Mouse (Mus musculus) heart, adult 8-10 months (tissue): ENCODE results near the gene Cd82. TPM values are rescaled to one million over a fixed set of nuclear protein-coding genes. Genes with fewer than 3 reads are reported as not detected.
A peak's percentile ranks its signal among the peaks of the same experiment; 100 is the strongest.

Experiments
- DNase-seq: peaks from one replicate; pipeline ENCODE4 v3.0.0; 2022; ENCODE audit warnings: low spot score
- total RNA-seq, 4 experiments: library from RNA; stranded (reverse); gene quantifications; 2 replicates each; pipeline ENCODE4 v1.2.4; 2022

Gene Cd82
- total RNA-seq, 4 experiments from 2014 or later: 15.6 to 24.4 (median 17.1) TPM

DNA sequence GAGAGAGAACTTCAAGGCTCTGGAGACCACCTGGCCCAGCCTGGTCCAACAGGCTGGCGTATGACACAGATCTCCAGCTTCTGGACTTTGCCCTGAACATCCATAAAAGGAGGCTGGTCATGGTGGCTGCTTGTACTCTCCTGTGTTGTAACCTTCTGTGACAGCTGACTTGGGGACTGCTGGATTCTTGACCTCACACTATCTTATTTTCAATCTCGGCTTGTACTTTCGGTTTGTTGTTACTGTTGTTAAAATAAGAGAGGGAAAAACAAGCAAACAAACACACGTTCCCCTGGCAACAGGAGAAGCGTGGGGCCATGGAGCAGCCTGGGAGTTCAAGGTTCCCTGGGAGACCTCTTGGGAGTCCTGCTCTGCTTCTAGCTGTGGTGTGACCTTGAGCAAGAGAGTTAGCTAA lies 17.7 kb downstream of the Cd82 start:
- no peak for DNase-seq

DNA sequence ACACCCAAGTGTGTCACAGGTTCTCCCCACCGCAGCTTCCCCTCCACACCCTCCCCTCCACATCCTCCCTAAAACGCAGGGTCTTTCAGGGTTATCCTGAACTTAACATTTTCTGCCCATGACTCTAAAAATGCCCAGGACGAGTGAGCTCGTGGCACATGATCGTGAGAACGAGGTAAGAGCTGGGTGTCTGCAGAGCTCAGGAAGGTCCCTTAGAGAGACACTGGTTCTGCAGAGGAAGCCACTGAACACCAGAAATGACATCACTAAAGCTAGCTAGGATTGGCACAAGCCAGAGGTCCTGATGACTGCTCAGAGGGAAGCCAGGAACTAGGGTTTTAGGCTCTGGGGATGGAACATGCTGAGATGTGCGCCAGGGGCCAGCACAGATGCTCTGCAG lies 18.7 kb downstream of the Cd82 start:
- DNase-seq: no peak

DNA sequence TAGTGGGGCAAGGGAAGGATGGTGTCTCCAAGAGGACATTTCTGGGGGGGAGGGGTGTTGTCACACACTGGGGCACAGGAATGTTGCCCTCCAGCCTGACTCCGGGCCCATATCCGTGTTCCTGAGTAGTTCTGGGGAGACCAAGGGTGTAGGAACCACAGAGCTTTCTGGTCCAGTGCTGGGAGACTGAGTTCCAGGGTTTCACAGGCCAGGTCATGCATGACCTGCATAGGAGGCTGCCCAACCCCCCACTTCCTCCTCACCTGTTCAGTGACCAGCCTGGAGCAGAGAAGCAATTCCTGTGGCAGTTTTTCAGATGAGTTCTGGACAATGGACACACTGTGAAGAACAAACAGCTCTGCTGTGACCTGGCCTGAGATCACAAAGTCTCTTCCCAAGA lies 19.8 kb downstream of the Cd82 start:
- DNase-seq: no peak

DNA sequence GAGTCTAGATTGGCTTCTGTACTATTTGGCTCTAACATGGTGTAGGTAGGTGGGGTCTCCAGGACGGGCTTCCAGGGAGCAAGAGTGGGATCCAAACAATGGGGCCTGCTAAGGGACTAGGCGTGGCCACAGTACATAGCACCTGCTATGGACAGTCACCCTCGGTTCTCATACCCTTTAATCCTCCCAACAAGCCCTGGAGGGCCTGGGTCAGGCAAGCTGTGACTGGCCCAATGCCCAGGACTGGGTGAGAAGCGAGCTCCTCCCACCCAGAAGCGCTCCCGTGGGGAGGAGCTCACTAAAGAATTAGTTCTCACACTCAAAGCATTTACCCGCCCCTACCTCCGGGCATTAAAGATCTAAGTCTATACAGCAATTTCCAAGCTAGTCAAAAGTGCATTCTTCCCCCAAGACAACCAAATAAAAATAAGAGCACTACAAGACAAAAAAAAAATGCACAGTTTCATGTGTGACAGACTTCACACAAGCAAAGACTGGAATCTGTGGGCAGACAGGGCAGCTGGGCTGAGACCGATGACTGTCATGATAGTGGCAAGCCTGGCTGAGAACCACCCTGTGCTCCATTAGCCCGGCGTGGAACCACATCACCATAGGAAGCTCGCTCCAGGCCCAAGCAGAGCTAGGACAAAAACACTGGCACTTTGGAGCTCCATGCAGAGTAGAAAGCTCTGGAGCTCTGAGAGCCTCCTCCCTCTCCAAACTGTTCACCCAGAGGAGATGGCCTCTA lies 23.0 kb downstream of the Cd82 start:
- no peak for DNase-seq

DNA sequence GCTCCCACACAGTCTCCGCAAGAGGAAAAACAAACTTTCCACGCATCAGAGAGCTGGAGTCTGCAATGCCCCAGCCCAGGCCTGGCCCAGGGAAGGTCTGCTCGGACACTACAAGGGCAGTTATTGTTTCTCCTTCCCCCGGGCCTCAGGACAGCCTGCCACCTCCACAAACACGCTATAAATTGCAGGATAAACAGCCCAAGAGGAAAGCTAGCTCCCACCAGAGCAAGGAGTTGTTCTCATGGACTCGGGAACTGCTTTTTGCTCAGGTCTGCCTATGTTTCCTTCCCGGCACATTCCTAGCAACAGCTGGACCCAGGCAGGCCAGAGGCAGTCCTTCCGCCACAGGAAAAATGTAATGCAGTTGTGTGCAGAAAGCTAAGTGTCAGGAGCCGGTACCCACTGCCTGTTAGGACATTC lies 23.6 kb downstream of the Cd82 start:
- DNase-seq: no peak

DNA sequence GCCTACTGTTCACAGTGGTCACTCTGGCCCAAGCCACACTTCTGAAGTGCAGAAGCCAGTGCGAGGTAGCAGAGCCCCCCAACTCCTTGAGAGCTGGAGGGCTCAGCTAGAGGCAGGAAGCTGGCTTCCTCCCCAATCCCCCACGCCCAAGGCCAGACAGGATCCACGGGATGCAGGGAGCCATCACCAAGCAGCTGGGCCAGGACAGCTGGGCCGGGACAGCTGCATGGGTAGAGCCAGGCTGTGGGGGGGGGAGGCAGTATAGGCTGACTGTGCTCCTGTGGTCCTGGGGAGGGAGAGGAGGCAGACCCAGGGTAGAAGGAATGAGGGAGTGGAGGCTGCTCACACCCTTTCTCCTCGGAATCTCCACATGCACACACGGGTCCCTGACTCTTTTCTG lies 24.6 kb downstream of the Cd82 start:
- no peak for DNase-seq

DNA sequence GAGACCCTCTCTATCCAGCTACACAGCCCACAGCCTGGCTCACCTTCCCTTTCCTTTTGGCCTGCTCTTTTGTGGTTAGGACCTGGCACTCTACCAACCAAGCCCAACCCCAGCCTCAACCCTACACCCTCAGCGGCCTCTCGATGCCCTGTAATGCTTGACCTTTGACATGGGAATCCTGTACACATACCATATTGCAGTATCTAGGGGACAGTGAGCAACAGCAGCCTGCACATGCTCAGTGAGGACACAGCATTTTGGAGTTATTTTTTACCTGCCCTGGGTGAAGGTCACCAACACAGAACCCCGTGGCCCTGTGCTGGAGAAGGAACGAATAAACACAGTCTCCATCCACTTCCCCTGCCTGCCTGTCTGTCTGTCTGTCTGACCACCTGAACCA lies 27.4 kb downstream of the Cd82 start:
- no peak for DNase-seq

DNA sequence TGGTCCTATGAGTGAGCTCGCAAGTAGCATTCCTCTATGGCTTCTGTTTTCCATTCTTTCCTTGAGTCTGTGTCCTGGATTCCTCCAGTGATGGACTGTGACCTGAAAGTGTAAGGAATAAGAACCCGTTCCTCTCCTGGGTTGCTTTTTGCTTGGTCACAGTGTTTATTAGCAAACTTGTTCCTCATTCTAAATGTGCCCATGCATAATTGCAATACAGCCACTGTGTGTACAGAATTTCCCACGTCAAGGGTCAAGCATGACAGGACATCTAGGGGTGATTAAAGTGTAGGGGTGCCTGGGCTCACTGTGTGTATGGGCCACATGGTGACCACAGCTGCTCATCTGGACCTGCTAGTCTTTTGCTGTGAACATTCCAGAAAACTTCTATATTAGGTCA lies 28.0 kb downstream of the Cd82 start:
- DNase-seq: no peak

DNA sequence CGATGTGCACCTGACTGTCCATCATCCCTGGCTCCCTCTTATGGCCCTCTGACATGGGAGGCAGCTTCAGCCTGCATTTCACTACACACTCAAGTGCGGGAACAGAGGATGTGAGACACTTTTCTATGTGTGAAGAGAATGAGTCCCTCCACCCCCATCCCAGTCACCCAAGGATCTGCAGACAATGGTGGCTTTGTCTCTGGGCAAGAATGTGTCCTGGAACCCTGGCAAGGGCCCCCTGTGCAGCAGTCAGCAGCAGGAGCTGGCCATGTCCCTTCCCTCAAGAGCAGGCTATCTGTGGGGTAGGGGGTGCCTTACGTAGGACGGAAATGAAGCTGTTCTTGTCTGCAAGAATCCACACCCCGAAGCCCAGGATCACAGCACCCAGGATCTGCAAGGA lies 29.4 kb downstream of the Cd82 start:
- no peak for DNase-seq

DNA sequence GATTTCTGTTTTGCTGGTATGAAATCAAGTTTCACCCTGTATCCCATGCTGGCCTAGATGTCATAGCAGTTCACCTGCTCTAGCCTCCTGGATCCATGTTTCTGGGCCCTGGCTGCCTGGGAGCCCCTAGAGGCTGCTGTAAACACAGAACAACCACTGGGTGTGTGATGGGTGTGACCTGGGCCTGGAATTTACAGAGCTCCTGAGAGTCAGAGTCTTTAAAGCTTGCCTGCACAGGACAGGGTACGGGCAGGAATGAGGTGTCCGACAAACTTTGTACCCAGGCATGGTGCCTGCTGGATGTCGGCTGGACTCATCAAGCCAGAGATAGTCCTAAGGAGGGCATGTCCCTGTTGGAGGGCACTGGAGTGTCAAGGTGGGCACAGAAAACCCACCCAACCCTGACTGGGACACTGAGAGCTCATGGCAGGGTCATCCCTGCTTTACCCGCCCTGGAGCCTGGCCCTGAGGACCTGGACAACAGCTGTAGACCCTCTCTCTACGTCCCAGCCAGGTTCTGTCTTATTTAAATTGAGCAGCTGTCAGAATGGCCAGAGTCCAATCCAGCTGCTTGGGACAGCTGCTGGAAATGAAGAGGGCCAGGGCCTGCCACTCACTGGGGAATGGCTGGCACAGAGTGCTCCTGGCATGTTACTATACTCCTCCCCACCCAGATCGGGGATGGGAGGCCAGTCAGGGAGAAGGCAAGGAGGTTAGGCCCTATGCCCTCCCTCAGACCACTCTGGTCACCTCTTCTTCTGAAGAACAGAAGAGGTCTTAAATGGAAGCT lies 30.1 kb downstream of the Cd82 start:
- no peak for DNase-seq

DNA sequence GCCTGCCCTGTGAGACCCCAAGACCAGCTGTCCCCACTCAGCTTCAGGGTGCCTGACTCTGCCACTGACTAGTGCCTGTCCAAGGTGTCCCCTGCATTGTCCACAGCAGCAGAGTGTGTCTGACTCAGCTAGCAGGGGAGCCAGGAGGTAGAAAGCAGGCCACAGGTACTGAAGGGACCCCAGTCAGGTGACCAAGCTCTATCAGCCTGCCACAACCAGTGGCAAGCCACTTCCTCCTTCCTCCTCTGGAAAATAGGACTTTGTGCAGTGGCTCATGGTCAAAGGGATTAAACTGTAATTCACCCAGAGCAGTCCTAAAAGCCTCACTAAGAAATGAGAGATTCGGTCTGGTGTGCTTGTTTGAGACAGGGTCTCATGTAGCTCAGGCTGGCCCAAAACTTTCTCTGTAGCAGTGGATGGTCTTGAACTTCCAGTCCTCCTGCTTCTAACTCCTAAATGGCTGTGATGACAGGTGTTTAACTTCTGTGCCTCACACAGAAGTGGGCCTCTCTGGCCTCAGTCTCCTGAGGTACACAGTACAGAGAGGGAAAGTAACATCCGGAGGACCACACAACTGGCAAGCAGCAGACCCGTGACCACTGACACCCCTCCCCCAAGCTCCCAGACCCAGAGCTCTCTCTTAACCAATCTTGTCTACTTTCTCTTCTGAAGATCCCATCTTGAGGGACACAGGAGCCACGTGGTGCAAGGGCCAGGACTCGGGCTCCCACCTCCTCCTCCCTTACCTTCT lies 31.2 kb downstream of the Cd82 start:
- DNase-seq: no peak

DNA sequence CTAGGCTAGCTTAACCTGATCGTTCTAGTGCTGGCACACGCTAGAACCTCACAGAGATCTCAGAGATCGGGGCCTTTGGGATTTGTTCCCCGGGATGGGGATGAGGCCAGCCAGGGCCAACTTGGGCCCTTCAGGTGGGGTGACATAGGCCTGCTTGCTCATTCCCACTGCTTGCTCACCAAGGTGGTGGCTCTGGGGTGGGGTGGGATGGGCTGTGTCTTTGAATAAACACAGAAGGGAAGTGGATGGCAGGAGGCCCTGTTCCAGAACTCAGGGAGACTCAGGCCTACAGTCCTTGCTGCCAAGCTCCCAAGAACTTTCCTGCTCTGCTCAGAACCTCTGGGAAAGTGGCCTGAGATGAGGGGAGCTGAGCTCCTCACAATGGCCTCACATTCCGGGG lies 31.9 kb downstream of the Cd82 start:
- DNase-seq: no peak

DNA sequence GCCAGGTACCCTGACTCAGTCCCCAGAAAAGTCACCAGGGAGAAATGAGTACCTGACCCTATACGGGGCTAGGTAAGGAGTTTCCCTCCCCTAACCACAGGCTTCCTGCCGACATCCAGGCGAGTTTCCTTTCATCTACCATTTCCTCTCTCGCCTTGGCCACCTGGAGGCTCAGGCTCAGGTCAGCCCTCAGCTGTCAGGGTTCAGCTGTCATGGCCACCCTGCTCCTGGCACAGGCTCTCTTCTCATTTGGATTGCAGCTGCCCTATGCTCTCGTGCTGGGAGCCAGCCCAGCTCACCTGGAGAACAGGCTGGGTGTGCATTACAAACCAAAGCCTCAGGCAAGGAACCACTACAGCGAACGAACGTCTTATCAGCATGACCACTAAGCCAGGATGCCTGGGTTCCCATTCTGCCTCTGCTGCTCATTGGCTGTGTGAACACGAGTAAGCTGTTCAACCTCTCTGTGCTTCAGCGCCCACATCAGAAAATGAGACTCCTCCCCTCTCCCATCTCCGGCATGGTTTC lies 34.9 kb downstream of the Cd82 start:
- DNase-seq: no peak

DNA sequence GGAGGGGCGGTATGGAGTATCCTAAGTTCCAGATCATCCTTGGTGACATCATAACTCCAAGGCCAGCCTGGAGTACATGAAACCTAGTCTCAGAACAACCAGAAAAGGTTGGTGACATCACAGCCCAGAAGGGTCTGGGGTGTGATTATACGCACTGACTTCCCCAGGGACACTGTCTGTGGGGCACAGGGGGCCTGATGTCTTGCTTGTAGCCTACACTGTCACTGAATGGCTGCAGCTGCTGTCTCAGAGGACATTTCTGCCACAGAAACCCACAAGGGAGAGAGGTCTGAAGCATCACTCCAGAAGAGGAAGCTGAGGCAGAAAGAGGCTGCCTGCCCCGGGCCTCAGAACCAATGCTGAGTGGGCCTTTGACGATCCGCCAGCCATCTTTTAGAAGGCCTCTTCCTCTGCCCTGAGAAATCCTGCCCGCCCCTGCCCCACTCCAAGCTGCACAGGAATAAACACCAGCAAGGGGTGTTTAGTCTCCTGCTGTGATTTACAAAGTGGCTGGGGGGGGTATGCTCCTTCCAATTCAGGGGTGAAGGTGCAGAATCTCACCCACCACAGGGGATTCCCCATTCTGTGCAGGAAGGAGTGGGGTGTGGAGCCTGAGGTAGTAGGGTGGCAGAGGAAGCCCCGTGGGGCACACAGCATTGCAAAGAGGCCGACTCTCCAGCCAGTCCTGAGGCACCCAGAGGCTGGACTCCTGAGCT lies 35.8 kb downstream of the Cd82 start:
- DNase-seq: no peak

DNA sequence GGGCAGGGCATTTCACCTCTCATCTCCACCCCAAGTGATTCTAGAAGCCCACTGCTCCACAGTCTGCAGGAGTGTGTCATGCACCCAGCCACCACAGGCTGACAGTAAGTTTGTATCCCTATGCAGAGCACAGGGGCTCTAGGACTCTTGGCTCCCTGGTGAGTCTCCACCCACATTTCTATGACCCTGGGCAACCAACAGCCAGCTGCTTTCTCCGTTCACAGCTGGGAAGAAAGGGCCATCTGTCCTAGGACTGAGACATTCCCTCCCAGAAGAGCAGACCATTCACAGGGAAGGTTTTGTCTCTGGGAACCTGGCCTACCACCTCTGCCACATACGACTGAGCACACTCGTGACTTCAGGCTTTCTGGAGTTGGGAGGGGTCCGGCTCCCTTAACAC lies 37.1 kb downstream of the Cd82 start:
- no peak for DNase-seq

DNA sequence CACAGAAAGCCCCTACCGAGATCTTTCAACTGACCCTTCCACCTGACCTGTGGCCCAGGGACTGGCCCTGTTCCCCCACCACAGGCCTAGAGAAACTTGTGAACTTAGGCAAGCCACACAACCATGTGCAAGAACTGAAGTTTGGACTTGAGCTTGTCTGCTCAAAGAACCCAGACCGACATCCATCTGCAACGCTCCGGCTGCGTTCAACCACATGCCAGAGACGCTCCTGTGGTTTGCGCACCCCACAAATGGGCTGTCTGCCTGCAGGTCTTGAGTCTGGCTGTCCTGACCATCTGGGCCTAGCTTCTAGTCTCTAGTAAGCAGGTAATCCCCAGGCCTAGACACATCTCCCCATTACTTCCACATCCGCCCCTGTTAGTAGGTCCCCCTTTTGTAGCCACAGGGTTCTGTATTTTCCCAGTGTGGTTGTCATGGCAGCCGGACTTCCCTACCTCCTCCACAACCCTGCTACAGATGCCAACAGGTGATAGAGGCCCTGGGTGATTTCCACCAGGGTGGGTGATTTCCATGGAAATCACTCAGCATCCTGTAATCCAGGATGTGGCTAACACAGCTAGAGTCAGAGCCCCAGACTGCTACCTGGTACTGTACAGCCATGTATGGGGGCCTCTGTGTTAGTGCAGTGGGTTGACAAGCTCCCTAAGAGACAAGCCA lies 38.5 kb downstream of the Cd82 start:
- DNase-seq: no peak

DNA sequence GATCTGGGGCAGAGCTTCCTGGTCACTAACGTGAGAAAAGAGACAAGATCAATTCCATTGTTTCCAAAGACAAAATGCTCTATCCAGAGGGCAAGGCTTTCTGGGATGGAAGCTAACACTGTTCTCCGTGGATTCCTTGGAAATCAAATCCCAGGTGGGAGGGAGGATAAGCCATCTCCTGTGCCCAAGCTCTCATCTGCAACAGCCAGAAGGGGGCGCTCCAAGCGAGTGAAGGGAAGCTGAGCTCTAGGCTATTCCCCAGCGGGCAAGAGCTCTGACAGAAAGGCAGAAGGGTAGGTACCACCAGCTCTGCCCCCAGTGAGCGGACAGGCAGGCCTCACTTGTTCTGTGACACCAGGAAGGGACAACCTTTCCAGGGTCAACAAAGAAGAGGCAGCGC lies 41.6 kb downstream of the Cd82 start:
- peak; percentile 80 for DNase-seq

DNA sequence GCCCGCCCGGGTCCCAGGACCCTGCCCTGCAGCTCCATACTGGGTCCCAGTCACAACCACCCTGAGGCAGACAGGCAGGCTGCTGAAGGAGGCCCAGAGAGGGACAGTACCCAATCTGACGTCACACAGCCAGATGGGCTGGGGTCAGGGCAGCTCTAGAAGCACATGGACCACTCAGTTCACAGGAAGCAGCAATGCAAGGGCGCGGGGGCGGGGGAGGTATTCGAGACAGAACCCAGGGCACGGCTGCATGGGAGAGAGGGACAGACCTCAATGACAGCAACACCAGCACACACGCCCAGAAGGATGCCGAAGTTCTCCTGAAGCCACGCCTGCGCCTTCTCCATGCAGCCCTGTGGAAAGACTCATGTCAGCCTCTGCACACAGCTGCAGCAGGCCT lies 43.0 kb downstream of the Cd82 start:
- no peak for DNase-seq

DNA sequence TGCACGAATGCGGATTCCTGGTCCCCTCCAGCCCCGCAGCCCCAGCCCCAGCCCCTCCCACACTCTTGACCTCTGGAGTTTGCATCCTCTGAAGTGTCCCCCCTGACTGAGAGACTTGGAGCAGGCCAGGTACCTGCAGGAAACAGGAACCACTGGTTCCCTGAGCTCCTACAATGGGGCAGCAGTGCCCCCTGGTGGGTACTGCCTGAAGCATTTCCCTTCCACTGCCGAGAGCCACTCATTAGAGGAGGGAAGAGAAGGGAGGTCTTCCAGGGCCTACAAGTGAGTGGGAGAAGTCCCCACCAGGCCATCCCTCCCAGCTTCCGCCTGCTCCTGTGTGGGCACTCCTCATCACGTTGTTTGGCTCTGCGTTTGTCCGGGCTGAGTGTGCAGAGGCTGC lies 44.5 kb downstream of the Cd82 start:
- DNase-seq: peak; percentile 71

DNA sequence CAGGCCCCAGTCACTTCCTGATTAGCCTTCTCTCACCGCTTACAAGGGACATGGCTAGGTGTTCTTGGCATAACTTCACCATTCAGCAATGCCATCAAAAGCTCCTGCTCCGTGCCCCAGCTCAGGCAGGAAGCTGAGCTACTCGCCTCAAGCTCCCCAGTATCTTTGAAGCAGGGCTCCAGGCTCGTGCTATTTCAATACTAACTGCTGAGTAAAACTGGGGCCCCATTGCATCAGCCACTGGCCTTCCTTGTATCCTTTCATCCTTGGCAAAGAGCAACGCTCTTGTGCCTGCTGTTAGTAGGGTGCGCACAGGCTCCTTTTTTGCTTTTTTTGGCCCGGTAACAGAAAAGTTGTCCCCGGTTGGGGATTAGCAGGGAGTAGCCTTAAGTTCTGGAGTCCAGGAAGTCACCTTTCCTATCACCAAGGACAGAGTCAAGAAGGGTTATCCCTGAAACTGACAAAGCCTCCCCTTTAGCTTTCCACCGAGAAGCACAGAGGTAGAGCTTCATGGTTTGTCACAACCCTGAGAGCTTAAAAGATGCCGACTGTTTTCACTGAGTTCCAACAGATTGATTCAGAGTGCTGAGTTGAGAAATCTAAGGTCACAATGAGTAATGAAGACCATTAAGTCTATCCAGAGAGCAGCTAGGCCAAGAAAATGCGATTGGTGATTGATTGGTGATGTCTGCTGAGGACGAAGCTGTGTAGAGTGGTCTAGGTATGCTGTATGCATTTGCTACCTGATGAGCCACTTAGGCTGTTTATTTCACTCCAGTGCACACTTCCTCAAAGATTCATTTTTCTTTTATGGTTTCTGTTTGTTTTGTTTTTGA lies 45.8 kb downstream of the Cd82 start:
- no peak for DNase-seq
